Mouse (Mus musculus) spleen, postnatal 14 days (tissue): ENCODE data around the gene Cdyl.

Source experiments
- DNase-seq, 2 experiments: peaks; one replicate each; pipeline ENCODE4 v3.0.0; 2021 to 2022; ENCODE audit warnings: low spot score in 2 of 2

Gene Cdyl

GRCm38 (mm10) chr13:35797811-35798522, 138.3 kb downstream of the Cdyl start:
- no peak for DNase-seq

- DNase-seq: peak in 1 of 2 experiments; percentile 34
Observed at GRCm38 (mm10) chr13:35798645-35799044, 139.0 kb downstream of the Cdyl start.

GRCm38 (mm10) chr13:35800270-35800669, 140.6 kb downstream of the Cdyl start:
- no peak for DNase-seq

- DNase-seq: no peak
Observed at GRCm38 (mm10) chr13:35805727-35806126, 146.1 kb downstream of the Cdyl start.

- DNase-seq: no peak
Observed at GRCm38 (mm10) chr13:35806165-35806564, 146.5 kb downstream of the Cdyl start.

- DNase-seq: no peak
Observed at GRCm38 (mm10) chr13:35807016-35807415, 147.4 kb downstream of the Cdyl start.

- DNase-seq: no peak
Observed at GRCm38 (mm10) chr13:35807525-35807924, 147.9 kb downstream of the Cdyl start.

GRCm38 (mm10) chr13:35807940-35808339, 148.3 kb downstream of the Cdyl start:
- DNase-seq: no peak

GRCm38 (mm10) chr13:35809252-35810159, 149.9 kb downstream of the Cdyl start:
- no peak for DNase-seq

- no peak for DNase-seq
Observed at GRCm38 (mm10) chr13:35810160-35810537, 150.5 kb downstream of the Cdyl start.

- no peak for DNase-seq
Observed at GRCm38 (mm10) chr13:35811361-35812190, 151.9 kb downstream of the Cdyl start.

- no peak for DNase-seq
Observed at GRCm38 (mm10) chr13:35812191-35812440, 152.5 kb downstream of the Cdyl start.

- no peak for DNase-seq
Observed at GRCm38 (mm10) chr13:35813348-35814127, 153.9 kb downstream of the Cdyl start.

- no peak for DNase-seq
Observed at GRCm38 (mm10) chr13:35815205-35815726, 155.6 kb downstream of the Cdyl start.

- no peak for DNase-seq
Observed at GRCm38 (mm10) chr13:35815782-35816368, 156.2 kb downstream of the Cdyl start.

GRCm38 (mm10) chr13:35817626-35818025, 158.0 kb downstream of the Cdyl start:
- no peak for DNase-seq

GRCm38 (mm10) chr13:35818060-35818459, 158.4 kb downstream of the Cdyl start:
- no peak for DNase-seq

GRCm38 (mm10) chr13:35821821-35822454, 162.3 kb downstream of the Cdyl start:
- DNase-seq: no peak

- DNase-seq: no peak
Observed at GRCm38 (mm10) chr13:35822795-35823194, 163.2 kb downstream of the Cdyl start.

- no peak for DNase-seq
Observed at GRCm38 (mm10) chr13:35825639-35826038, 166.0 kb downstream of the Cdyl start.
